Mouse (Mus musculus) stomach, embryonic 15.5 days (tissue): ENCODE results near the gene Tmbim4. TPM values are rescaled to one million over a fixed set of nuclear protein-coding genes. Genes with fewer than 3 reads are reported as not detected.
A peak's percentile ranks its signal among the peaks of the same experiment; 100 is the strongest.

Experiments used
- ATAC-seq: fragments of 200-750 bp; cut with Nextera tagmentation; 2 replicates; pipeline ENCODE4 v1.8.0; 2017; ENCODE audit warnings: low read depth, moderate number of reproducible peaks, moderate TSS enrichment; ENCODE audit not compliant: insufficient read depth, low FRiP score
- H3K27ac ChIP-seq: fragments of 300-500 bp; sonication (generic); 2 replicates; pipeline ENCODE4 v1.5.1; 2015; ENCODE audit warnings: mild to moderate bottlenecking, inconsistent platforms
- H3K27me3 ChIP-seq: fragments of 300-500 bp; sonication (generic); replicated peaks from 2 replicates; pipeline ENCODE4 v1.6.1; 2015; ENCODE audit warnings: inconsistent platforms
- H3K36me3 ChIP-seq: fragments of 300-500 bp; sonication (generic); 2 replicates; pipeline ENCODE4 v1.6.1; 2015; ENCODE audit warnings: inconsistent platforms
- H3K4me1 ChIP-seq: fragments of 300-500 bp; sonication (generic); 2 replicates; pipeline ENCODE4 v1.6.1; 2015; ENCODE audit warnings: inconsistent platforms
- H3K4me2 ChIP-seq: fragments of 300-500 bp; sonication (generic); 2 replicates; pipeline ENCODE4 v1.6.1; 2015; ENCODE audit warnings: mild to moderate bottlenecking, inconsistent platforms
- H3K4me3 ChIP-seq: fragments of 300-500 bp; sonication (generic); replicated peaks from 2 replicates; pipeline ENCODE4 v1.5.1; 2015; ENCODE audit warnings: inconsistent platforms
- H3K9ac ChIP-seq: fragments of 300-500 bp; sonication (generic); 2 replicates; pipeline ENCODE4 v1.6.1; 2015; ENCODE audit warnings: inconsistent platforms
- H3K9me3 ChIP-seq: fragments of 300-500 bp; sonication (generic); 2 replicates; pipeline ENCODE4 v1.6.1; 2016; ENCODE audit warnings: inconsistent platforms
- WGBS: fragments of 180-500 bp; shearing (Covaris S2); methylation state at CpG from one replicate; pipeline ENCODE4 v1.1.7; 2015; 5-methylcytosine and 5-hydroxymethylcytosine counted together
- polyA plus RNA-seq: library from polyadenylated mRNA; unstranded; fragments of >200 nt; fragmentation: Nextera tagmentation; extraction: Ambion mirVana; gene quantifications from 2 replicates; pipeline ENCODE4 v1.2.1, GENCODE M21; 2015

Tmbim4 gene
- polyA plus RNA-seq, 1 experiment from 2014 or later: 133 TPM

DNA sequence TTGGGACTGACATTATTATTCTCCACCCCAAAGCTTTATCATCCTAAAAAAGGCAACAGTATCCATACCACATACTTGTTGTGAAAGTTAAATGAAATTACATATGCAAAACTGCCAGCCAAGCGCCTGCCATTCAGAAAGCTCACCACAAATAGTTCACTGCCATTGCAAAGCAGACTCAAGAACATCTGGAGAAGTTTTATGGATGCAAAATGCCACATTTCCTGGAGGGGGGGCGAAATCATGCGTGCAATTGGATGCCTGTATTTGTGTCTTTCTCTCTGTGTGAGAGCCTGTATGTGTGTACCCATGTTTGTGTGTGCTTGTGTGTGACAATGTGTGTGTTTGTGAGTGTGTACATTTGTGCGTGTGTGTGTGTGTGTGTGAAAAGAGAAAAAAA, 50.4 kb downstream of the Tmbim4 start:
- no peaks in the 10 kb centered on the region for H3K36me3 ChIP-seq
- no peaks in the 10 kb centered on the region for H3K9me3 ChIP-seq
- H3K4me1 ChIP-seq: 0 out of 2 replicates have a peak, but pooled peaks cover 8% of the 10 kb centered on the region
- H3K9ac ChIP-seq: no peak overlapping the region
- ATAC-seq: no peak
- WGBS: 87% methylated on average over 4 of the region's 4 CpGs
- no peak overlapping the region for H3K27ac ChIP-seq
- H3K4me3 ChIP-seq: no peak overlapping the region
- no peaks in the 10 kb centered on the region for H3K27me3 ChIP-seq
- no peak overlapping the region for H3K4me2 ChIP-seq

- Histone ChIP-seq H3K4me3 (no peak overlapping the region), H3K36me3 (no peaks in the 10 kb centered on the region), H3K27ac (no peak overlapping the region), H3K9me3 (no peaks in the 10 kb centered on the region), H3K4me1 (0 out of 2 replicates have a peak, but pooled peaks cover 4% of the 10 kb centered on the region), H3K9ac (no peak overlapping the region), H3K27me3 (no peaks in the 10 kb centered on the region), H3K4me2 (no peak overlapping the region)
- 34% methylated on average over 8 of the region's 8 CpGs for WGBS
- no peak for ATAC-seq
Measured at GRCm38 (mm10) chr10:120252800-120253199, 51.4 kb downstream of the Tmbim4 start.

GRCm38 (mm10) chr10:120257231-120257630, 55.8 kb downstream of the Tmbim4 start:
- no peaks in the 10 kb centered on the region for H3K36me3 ChIP-seq
- no peaks in the 10 kb centered on the region for H3K27me3 ChIP-seq
- no peak overlapping the region for H3K4me2 ChIP-seq
- no peak for ATAC-seq
- no peak overlapping the region for H3K9ac ChIP-seq
- H3K27ac ChIP-seq: no peak overlapping the region
- H3K4me1 ChIP-seq: 0 out of 2 replicates have a peak, but pooled peaks cover 4% of the 10 kb centered on the region
- no peaks in the 10 kb centered on the region for H3K9me3 ChIP-seq
- 17% methylated on average over 11 of the region's 11 CpGs for WGBS
- H3K4me3 ChIP-seq: no peak overlapping the region

DNA sequence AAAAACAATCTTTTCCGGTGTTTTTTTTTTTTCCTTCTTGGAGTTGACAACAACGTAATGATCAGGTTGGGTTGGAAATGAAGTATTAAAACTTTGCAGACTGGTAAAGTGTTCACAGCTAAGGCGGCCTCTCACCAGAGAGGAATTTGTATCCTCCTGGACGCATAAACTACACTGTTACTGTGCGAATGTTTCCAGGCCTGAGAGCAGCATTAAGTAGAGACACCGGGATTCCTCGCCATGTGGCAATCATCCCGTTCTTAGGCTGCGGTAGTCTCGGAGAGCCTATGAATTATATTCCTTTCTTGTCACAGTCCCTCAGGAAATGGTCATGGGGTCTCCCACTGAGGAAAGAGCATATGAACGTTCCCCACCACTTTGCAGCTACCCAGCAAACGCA, 66.4 kb downstream of the Tmbim4 start:
- H3K36me3 ChIP-seq: no peaks in the 10 kb centered on the region
- ATAC-seq: no peak
- WGBS: 53% methylated on average over 12 of the region's 12 CpGs

GRCm38 (mm10) chr10:120269946-120270345, 68.6 kb downstream of the Tmbim4 start:
- ATAC-seq: no peak
- H3K36me3 ChIP-seq: no peaks in the 10 kb centered on the region

More for the DNA sequence above, 66.4 kb downstream of the Tmbim4 start:
- H3K27ac ChIP-seq: no peak overlapping the region
- H3K9ac ChIP-seq: no peak overlapping the region
- H3K4me1 ChIP-seq: 0 out of 2 replicates have a peak, but pooled peaks cover 4% of the 10 kb centered on the region
- no peaks in the 10 kb centered on the region for H3K27me3 ChIP-seq
- H3K4me3 ChIP-seq: no peak overlapping the region
- no peaks in the 10 kb centered on the region for H3K9me3 ChIP-seq
- H3K4me2 ChIP-seq: no peak overlapping the region

DNA sequence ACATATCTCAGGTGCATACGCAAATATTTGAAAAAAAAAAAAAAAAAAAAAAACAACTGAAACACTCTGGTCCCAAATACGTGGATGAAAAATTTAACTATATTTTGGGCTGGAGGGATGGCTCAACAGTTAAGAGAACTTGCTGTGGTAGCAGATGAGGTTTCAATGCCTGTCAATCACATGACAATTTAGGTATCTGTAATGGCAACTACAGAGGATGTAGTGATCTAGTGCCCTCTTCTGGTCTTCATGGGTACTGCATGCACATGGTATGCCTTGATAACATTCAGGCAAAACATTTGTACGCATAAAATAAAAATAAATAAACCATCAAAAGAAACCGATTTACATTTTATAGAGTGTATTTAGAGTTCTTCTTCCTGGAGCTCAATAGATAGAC, 69.4 kb downstream of the Tmbim4 start:
- H3K9ac ChIP-seq: no peak overlapping the region
- no peak overlapping the region for H3K27ac ChIP-seq
- no peaks in the 10 kb centered on the region for H3K9me3 ChIP-seq
- H3K36me3 ChIP-seq: no peaks in the 10 kb centered on the region
- no peaks in the 10 kb centered on the region for H3K27me3 ChIP-seq
- 75% methylated on average over 4 of the region's 4 CpGs for WGBS
- H3K4me1 ChIP-seq: 0 out of 2 replicates have a peak, but pooled peaks cover 4% of the 10 kb centered on the region
- no peak for ATAC-seq
- no peak overlapping the region for H3K4me2 ChIP-seq
- no peak overlapping the region for H3K4me3 ChIP-seq

More at GRCm38 (mm10) chr10:120269946-120270345, 68.6 kb downstream of the Tmbim4 start:
- no peak overlapping the region for H3K4me2 ChIP-seq
- H3K9me3 ChIP-seq: no peaks in the 10 kb centered on the region
- no peaks in the 10 kb centered on the region for H3K27me3 ChIP-seq
- no peak overlapping the region for H3K4me3 ChIP-seq
- WGBS: 93% methylated on average over 13 of the region's 13 CpGs
- no peak overlapping the region for H3K9ac ChIP-seq
- 0 out of 2 replicates have a peak, but pooled peaks cover 4% of the 10 kb centered on the region for H3K4me1 ChIP-seq
- no peak overlapping the region for H3K27ac ChIP-seq

DNA sequence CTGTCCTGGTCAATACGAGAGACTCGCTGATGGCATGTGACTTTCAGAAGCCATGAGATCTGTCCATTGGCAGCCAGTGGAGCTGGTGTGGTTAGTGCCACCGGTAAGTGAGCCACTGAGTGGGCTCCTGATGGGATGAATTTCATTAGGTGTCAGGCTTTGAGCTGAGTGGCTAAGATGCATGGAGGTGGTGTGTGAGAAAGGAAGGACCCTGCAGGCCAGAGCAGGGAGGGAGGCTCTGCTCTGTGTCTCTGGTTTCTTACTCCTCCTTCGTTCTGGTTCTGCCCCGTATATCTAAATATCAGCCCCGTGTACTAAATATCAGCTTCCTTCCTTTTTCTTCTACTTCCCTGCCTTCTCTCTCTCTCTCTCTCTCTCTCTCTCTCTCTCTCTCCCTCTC, 69.9 kb downstream of the Tmbim4 start:
- Histone ChIP-seq H3K4me3 (no peak overlapping the region), H3K4me1 (0 out of 2 replicates have a peak, but pooled peaks cover 4% of the 10 kb centered on the region), H3K27ac (no peak overlapping the region), H3K9ac (no peak overlapping the region), H3K4me2 (peak overlapping the region; percentile 56), H3K36me3 (no peaks in the 10 kb centered on the region), H3K27me3 (no peaks in the 10 kb centered on the region), H3K9me3 (no peaks in the 10 kb centered on the region)
- 52% methylated on average over 6 of the region's 6 CpGs for WGBS
- no peak for ATAC-seq

- no peak overlapping the region; the same call in 1 of the 2 replicates for H3K9ac ChIP-seq
- 0 out of 2 replicates have a peak, but pooled peaks cover 4% of the 10 kb centered on the region for H3K4me1 ChIP-seq
- H3K4me2 ChIP-seq: peak overlapping the region; percentile 56
- WGBS: 15% methylated on average over 10 of the region's 11 CpGs
- peak overlapping the region; percentile 23; the same call in 1 of the 2 replicates for H3K4me3 ChIP-seq
- H3K9me3 ChIP-seq: no peaks in the 10 kb centered on the region
- H3K27me3 ChIP-seq: no peaks in the 10 kb centered on the region
- H3K27ac ChIP-seq: no peak overlapping the region
- no peaks in the 10 kb centered on the region for H3K36me3 ChIP-seq
- ATAC-seq: no peak
Measured at GRCm38 (mm10) chr10:120271879-120272269, 70.5 kb downstream of the Tmbim4 start.

DNA sequence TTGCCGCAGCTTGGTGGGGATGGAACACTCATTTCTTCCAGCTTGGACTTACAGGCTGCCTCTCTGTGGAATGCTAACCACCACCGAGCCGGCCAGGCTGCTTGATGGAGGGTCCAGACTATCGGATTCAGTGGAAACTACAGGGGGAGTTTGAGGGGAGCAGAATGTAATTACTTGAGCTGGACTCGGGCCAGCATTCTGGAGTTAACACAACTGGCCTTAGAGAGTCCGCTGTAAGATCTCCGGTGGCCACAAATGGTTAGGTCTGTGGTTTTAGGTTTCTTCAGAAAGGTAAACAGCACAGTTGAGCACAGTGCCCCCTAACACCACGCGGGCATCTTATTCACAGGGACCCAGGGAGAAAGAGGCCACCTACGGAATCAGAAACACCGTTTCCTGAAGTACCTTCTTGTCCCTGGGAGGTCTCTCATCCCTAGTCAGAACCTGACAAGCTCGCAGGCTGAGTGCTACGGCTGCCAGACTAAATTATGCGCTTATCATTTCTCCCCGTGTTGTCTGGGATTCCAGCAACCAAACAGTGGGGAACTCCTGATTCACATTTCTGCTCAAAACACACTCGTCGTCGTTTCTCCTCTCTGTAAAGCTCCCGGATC, 71.0 kb downstream of the Tmbim4 start:
- no peak for ATAC-seq
- 9% methylated on average over 19 of the region's 19 CpGs for WGBS
- peak overlapping the region; percentile 23; the same call in 1 of the 2 replicates for H3K4me3 ChIP-seq
- H3K9ac ChIP-seq: no peak overlapping the region; the same call in 1 of the 2 replicates
- peak overlapping the region; percentile 56 for H3K4me2 ChIP-seq
- H3K27ac ChIP-seq: no peak overlapping the region
- H3K9me3 ChIP-seq: no peaks in the 10 kb centered on the region
- H3K36me3 ChIP-seq: no peaks in the 10 kb centered on the region
- no peaks in the 10 kb centered on the region for H3K27me3 ChIP-seq
- 0 out of 2 replicates have a peak, but pooled peaks cover 4% of the 10 kb centered on the region for H3K4me1 ChIP-seq

DNA sequence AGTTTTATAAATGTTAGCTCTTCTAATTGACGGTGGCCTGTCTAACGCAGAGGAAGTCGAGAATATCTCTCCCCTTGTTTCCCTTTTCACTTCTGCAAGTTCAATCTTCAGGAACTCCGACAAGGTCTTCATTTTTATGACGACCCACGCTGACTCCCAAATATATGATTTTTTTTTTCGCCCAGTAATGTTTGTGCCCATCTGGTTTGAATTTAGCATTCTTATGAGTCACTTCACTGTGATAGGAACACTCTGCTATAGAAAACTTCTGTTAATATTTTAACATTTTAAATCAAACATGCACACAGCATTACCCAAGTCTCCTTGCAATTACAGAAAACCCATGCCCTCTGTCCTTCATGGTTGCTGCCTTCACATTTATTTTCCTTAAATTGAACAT, 71.9 kb downstream of the Tmbim4 start:
- H3K27me3 ChIP-seq: no peaks in the 10 kb centered on the region
- no peak overlapping the region for H3K4me3 ChIP-seq
- no peak overlapping the region for H3K9ac ChIP-seq
- H3K4me2 ChIP-seq: no peak overlapping the region
- no peaks in the 10 kb centered on the region for H3K36me3 ChIP-seq
- H3K27ac ChIP-seq: no peak overlapping the region
- H3K9me3 ChIP-seq: no peaks in the 10 kb centered on the region
- WGBS: 67% methylated on average over 7 of the region's 7 CpGs
- no peak for ATAC-seq
- H3K4me1 ChIP-seq: 0 out of 2 replicates have a peak, but pooled peaks cover 4% of the 10 kb centered on the region
